Mouse (Mus musculus) heart, postnatal 4 days (tissue): ENCODE results near the gene Idua. TPM values are rescaled to one million over a fixed set of nuclear protein-coding genes. Genes with fewer than 3 reads are reported as not detected.
"Not testable (repeated sequence)": the region's sequence is repeated elsewhere in the genome, so short reads cannot be mapped to it uniquely, and the experiment has no call there.

Experiments
- DNase-seq: peaks from one replicate; pipeline ENCODE4 v3.0.0; 2021
- total RNA-seq, 2 experiments: library from RNA; stranded (reverse); gene quantifications; 2 replicates each; pipeline ENCODE4 v1.2.3; 2021

Idua gene
- total RNA-seq, result 10 to 100 TPM; 12.9 to 15.3 TPM

DNA sequence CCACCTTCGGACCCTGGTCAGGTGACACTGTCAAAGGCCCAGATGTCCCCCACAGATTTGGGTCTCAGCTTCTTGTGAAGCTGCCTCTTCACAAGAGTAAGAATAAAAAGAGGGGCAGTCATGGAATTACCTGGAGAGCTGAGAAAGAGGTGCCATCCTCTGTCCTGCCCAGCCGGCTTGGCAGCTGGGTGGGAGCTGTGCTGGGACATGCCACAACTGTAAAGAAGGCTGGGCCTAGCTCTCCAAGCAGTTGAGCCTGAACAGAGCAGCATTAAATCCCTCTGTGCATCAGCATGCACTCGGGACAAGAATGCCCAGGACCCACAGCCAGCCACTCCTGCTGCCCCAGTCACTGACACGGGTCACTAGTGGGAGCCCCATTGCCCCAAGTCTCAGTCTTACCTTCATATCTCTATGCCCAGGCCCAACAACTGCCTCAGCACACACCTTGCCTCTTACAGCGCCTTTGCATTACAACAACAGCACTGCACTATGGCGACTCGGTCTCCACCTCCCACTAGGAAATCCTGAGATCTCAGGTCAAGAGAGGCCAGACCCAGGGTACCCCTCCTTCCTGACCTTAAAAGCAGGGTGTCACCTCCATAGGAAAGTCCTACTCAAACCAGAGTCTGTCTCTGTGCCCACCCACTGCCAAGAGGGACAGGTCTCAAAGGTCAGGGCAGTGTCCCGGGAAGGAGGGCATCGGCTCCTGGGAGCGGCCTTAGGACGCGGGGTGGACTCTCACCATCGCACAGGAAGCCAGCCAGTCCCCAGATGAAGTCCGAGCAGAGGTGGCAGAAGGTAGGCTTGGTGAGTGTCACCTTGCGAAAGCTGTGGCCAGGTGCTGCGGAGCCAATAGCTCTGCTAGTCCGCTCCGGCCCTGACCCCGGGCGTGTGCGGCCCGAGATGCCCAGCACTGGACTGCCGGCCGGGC lies at the start of gene Idua:
Gene Idua, plus strand, starts transcription at position 634 of the 934 bp plus-strand sequence.
- peak; percentile 24 for DNase-seq

DNA sequence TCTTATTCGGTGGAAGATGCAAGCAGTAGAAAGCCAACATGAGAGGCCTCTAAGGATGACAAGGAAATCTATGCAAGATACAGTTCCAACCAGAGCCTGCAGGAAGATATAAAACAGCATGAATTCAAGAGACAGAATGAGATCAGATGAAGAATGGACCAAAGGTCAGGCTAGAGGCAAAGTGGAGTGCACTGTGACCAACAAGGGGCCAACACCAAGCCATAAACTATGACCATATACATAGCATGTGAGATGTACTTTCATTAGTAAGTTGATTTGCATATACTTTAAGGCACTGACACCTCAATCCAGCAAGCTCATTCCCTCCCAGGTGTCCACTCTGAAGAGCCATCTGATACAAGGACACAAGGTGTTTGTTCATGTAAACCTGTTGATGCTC lies 49.7 kb upstream of the Idua start:
- no peak for DNase-seq

DNA sequence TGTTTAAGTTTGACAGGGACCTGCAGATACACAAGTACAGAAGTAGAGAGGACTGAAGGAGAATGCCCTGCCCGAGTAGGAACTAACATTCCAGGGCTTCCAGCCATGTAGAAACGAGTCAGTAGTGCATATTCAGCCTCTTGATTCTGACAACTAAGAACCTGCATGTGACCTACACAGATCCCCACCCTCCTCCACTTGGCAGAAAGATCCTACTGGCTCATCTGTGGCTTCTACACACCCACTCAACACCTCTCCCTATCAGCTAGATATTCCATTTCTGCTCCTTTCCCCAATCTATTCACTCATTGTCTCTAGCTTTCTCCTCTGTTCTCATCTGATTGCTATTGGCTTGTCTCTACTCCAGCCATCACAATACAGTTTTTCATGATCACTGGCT lies 38.3 kb upstream of the Idua start:
- peak; percentile 20 for DNase-seq

DNA sequence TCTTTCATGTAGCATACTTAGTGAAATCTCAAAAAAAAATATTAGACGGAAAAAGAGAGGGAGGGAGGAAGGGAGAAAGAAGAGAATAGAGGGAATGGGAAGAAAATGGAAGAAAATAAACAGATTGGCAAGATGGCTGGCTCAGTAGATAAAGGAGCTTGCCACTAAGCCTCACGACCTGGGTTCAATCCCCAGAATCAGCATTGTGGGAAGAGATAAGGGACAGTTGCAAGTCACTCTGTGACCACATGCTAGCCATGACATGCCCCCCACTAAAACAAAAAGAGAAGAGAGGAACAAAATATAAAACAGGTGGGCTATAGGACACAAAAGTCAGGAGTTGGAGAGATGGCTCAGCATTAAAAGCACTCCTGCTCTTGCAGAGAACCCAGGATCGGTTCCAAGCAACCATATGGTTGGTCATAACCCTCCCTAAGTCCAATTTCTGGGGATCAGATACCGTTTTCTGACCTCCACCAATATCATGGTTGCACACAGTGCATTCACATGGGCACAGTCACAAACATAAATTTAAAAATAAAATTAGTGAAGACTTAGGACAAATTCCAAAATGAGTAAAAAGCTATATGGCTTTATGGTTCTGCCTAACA lies 34.0 kb upstream of the Idua start:
- DNase-seq, result no peak

DNA sequence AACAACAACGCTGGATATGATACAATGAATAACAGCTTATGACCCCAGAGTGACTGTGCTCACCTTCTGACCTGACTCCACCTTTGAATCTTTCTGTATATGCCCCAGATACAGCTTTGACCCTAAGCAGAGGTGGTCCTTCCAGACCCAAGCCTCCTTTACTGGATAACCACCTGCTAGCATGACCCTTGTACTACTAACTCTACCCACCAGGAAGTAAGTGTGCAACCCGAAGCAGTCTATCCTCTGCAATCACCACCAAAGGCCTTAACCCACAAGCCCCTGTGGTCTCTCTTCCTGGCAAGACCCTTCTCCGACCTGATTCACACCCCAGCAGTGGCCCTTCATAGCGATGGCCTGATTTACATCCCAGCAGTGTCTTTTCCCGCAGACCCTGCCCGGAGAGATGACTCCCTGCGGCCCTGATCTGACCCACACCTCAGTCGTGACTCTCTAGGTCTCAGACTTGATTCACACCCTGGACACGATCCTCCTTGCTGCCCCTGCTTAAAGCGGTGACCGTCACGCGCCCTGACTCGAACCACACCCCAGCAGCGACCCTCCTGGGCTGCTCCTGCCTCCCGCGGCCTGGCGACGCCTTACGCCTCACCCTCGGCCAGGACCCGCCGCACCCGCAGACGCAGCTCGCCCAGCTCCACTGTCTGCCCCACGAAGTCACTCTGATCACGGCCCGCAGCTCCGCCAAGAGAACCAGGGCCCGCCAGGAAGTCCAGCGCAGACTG lies 31.1 kb upstream of the Idua start:
- DNase-seq, result no peak

DNA sequence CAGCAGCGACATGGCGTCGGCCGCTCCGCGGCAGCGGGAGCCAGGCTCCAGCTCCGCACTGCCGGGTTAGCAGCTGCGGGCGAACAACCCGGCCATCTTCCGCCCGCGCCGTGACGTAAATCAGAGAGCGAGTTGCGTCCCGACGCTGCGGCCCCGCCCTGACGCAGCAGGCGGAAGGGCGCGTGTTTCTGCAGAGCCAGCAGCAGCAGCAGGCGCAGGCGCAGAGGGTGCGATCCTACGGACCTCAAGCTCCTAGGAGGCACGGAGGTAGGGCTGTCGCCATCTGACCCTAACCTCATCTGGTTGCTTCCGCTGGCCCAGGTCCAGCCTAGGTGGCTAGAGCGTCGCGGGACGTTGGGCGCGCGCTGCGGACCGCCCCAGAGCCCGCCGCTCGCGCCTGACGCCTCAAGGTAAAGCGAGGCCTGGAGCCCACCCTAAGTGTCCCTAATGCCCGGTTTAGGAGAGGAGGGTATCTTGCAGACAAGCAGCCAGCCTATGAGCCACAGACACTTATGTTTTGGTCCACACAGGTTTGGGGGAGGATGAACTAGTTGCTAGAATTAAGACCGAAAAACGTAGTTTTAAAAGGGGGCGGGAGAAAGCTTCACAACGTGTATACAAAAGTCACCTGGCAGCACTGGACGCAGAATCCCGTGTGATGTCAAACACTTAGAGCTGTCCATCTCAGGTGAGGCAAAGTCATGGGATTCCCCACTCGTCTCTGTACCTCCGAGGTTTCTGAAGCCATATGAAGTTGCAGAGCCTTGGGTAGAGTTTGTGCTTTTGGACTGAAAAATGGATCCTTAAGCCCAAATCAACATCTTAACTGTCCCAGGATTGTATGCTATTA lies 30.3 kb upstream of the Idua start, which contains the start of the genes Gak and Tmem175:
Gene Gak, minus strand, starts transcription at position 122 of the 850 bp plus-strand sequence.
Gene Tmem175, plus strand, starts transcription at position 137 of the 850 bp plus-strand sequence.
- peak; percentile 93 for DNase-seq

DNA sequence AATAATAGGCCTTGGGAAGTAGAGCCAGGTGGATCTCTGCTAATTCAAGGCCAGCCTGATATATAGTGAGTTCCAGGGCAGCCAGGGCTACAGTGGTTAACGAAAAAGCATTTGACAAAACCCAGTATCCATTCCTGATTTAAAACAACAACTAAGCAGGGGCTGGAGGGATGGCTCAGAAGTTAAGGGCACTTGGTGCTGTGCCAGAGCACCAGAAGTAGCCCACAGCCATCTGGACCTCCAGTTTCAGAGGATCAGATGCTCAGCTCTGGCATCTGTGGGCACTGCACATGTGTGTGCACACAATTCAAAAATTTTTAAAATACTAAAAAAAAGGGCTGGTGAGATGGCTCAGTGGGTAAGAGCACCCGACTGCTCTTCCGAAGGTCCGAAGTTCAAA lies 26.5 kb upstream of the Idua start:
- no peak for DNase-seq

DNA sequence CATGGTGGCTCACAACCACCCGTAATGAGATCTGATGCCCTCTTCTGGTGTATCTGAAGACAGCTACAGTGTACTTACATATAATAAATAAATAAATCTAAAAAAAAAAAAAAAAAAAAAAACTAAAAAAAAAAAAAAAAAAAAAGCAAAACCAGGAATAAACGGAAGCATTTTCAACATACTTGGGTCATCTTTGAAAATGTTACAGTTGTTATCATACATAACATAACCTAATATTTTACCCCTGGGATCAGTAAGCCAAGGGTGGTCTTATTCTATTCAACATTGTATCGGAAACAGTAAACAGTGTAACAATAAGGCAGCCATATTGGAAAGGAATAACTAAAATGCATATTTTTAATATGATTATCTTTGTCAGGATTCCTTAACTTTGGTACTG lies 26.0 kb upstream of the Idua start:
- not testable (repeated sequence) for DNase-seq

DNA sequence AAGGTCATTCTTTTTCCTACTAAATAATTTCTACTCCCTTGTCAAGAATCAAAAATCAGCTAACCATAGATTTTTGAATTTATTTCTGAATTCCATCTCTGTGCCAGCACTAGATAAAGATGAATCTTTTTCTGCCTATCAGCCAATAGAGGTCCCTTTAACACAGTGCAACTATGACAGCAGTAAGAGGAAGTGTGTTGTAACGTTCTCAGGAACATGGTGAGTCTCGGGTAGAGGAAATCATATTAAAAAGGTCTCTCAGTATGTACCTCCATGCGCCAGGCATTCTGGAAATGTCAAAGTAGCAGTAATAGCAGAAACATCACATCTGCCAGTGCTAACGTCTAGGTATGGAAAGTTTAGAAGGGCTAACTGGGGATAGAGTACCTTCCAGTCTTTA lies 24.0 kb upstream of the Idua start:
- DNase-seq, result no peak

DNA sequence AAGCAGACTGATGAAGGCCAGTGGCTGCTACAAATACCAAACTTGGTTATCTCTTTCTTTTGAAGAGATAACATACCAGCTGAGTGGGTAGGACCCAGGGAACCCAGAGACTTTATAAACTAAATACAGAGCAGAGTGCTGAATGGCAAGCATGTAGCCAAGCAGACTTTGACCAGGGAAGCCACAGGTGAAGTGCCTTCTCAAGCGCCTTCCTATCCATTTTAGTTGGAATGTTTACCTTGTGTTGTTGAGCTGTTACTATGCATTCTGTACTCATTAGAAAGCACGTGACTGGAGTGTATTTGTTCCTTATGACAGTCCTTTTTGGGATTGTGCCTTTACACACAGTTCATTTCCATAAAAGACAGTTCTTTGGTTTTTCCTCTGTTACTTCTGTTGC lies 16.5 kb upstream of the Idua start:
- no peak for DNase-seq

DNA sequence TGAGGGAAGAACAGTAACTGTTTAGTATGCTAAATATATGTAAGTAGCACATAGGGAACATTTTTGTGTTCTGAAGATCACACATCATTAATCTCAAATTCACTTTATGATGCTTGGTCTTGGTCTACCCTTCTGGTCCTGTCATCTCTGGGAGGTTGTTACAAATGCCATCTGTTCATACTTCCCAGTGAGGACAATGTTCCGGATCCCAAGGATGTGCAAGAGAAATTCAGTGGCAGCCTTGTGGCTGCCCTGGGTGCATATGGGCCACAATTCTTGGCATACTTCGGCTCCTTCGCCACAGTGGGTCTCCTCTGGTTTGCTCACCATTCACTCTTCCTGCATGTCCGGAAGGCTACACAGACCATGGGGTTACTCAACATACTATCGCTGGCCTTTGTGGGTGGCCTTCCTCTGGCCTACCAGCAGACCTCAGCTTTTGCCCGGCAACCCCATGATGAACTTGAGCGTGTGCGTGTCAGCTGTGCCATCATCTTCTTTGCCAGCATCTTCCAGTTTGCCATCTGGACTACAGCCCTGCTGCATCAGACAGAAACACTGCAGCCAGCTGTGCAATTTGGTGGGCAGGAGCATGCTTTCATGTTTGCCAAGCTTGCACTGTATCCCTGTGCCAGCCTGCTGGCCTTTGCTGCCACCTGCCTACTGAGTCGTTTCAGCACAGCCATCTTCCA lies 14.3 kb upstream of the Idua start:
- no peak for DNase-seq

DNA sequence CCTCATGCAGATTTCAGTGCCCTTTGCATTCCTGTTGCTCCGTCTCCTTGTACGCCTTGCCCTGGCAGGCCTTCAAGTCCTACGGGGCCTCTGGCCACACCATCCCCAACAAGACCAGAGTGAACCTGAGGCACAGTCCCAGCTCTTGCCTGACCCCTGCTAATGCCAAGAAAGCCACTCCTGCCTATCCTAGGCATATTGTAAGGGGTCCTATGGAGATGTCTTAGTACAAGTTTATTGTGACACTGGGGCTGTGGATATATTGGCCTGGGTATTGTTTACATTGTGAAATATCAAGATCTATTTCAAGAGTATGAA lies 13.8 kb upstream of the Idua start:
- no peak for DNase-seq

DNA sequence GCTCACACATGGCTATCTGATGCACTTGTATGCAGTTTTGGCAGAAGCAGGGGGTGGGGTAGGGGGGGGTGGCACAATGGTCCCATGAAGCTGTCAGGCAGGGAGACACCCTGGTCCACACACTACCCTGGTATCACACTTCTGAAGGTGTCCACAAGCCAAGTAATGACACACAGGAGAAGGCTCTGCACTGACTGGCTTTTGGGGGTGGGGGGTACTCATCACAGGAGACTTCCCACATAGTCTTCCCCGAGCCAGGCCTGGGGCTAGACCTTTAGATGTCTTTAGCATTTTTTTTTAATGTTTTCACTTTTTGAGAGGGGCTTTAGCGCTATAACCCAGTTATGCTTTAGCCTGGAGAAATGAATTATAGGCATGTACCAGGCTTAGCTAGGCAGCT lies 12.8 kb upstream of the Idua start:
- no peak for DNase-seq

DNA sequence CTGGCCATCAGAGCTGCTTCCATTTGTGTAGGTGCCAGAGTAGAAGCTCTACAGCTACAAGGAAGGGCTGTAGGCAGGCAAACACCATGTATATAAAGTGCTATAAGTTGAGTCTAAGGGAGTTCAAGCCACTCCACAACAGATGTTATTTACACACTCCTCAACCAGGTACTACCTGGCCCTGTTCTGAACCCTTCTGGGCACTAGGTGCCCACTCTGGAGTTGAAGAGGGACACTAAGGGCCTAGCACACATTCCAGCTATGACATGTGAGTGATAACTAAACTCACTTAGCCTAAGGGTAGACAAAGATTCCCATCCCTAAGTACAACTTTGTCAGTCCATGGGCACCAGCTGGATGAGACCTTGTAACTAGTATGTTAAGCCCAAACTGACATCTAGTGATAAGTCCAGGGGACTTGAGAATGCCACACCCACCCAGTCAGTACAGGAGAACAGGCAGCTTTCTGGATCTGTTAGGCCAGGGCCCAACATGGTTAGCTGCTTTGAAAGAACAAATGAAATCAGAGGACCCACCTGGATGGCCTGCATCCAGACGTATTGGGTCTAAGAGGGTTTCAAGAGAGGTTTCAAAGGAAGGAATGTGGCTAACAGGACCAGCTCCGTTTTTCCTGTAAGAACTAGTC lies 12.2 kb upstream of the Idua start:
- no peak for DNase-seq

DNA sequence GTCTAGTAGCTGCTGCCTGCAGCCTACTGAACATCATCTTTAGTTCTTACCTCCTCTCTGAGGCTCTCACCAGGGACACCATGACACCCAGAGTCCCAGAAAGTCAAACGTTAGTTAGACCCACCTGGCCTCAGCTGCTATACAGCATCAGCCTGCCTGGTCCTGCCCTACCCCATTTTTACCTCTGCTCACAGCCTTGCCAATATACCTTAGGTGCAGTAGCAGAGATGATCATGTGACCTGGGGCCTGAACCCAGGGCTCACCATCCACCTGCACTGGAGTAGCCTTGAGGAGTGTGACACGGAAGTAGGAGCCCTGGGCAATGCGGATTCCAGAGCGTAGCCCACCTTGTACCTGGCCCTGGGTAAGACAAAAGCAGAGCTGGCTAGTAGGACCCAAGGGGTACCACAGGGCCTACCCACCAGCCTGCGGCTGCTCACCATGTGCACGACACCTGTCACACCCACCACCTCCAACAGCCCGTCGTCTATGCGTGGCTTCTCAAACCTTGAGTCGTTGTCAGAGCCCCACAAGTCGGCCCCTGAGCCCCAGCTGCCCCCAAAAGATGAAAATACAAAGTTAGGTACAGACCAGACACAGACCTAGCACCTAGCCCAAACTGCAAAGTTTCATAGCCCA lies 11.1 kb upstream of the Idua start:
- no peak for DNase-seq

DNA sequence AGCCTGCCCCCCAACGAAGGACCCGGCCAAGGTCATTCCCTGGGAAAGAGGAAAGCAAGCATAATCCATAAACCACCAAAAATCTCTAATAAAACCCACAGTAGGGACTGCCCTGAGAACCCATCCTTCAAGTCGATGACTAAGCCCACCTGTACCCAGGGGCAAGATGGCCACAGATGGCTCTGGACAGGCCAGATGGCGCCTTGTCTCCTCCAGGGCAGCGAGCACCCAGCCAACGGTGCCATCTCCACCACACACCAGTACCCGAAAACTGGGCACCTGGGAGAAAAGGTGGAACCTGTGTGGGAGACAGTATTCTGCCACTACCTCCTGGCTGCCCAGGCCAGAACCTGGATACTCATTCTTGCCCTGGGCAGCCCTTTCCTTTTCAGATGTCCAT lies 9.8 kb upstream of the Idua start:
- DNase-seq, result no peak

DNA sequence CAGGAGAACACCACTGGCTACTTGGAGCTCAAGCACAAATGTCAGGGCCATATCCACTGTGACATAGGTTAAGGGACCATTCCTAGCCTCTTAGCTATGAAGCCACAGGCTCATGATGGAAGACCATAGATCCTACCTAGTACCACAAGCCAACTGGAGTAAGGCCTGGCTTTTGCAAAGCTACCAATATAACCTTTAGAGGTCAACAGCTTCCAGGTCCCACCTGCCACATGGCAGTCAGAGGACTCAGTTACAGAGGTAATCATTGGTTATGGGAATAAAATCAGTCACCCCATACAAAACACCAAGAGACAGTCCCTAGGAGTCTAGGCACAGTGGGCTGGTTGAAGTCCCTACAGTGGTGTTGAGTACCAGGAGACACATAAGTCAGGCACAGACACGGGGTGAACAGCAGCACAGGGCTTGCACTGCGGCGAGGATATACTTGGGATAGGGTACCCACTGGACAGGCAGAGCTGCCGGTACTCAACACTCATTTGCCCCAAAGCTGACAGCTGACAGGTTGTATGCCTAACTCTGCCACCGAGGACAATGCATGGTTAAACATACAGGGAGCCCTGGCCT lies 8.9 kb upstream of the Idua start:
- no peak for DNase-seq

DNA sequence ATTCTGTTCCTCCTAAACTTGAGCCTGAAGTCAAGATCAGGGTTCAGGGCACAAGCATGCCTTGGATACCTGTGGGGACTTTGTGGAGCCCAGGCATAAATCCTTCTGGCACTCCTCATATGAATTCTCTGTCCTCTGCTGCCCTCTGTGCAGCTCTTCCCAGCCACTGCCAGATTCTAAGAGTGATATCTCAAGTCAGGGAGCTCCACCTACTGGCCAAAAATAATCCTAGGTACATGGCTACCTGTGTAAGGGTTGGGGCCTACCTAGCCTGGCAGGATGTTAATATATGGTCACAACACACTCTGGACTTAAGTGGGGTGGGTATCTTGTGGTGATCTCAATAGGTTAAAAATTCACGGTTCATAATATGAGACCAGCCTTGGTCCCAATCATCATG lies 8.3 kb upstream of the Idua start:
- DNase-seq, result peak; percentile 41

DNA sequence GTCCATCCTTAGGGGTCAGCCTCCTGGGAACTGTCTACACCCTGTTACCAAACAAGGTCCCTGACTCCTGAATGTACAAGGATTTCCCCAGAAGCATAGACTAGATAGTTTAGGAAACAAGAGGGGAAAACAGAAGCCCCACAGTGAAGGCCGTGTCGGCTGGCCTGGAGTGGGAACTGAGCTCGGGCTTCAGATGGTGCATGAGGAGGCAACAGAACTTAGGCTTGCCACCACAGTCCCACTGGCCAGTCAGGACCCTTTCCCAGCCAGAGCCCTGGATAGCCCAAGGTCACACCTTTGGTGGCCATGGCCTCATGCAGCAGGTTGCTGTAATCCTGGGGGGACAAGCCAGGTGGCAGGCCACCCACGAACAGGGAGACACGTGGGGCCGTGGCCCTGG lies 6.8 kb upstream of the Idua start:
- no peak for DNase-seq

DNA sequence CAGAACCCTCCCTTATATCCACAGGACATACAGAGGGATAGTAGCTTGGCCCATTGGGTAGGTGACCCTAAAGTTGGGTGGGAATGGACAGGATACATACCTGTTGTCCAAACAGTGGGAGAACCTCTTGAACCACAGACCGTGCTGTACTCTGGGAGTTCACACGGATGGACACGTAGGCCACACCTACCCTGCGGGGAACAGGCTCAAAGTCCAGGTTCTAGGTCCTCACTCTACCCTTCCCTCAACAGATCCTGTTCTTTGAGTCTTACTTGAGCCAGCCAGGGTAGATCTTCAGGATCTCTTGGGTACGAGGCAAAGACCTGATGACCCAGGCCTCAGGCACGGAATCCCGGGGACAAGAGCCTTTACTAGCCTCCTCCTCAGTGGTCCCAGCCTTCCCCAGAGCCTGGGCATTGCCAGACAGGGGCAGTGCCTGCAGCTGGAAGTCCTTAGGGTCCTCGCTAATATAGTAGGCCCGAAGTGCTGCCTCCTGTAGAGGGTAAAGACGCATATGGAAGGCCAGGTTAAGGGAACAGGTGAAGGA lies 5.6 kb upstream of the Idua start:
- DNase-seq, result no peak
